Mouse (Mus musculus): Measurements from ENCODE around the gene Stk38. TPM values are rescaled to one million over a fixed set of nuclear protein-coding genes. Genes with fewer than 3 reads are reported as not detected.

Gene Stk38
- polyA plus RNA-seq, 1 experiment = 98.7 TPM

GRCm38 (mm10) chr17:28930392-28931074 is 77.3 kb downstream of the Stk38 start:
- TF ChIP-seq GATA1 (IDR thresholded peaks at IDR 0.05; ENCODE audit: low read length) = no peak

GRCm38 (mm10) chr17:28929369-28929768 is 78.4 kb downstream of the Stk38 start:
- no peak for TF ChIP-seq GATA1 (IDR thresholded peaks at IDR 0.05; ENCODE audit: low read length)

- no peak for TF ChIP-seq GATA1 (IDR thresholded peaks at IDR 0.05; ENCODE audit: low read length)
These were observed 79.8 kb downstream of the Stk38 start for GRCm38 (mm10) chr17:28928004-28928403.

- no peak for TF ChIP-seq GATA1 (IDR thresholded peaks at IDR 0.05; ENCODE audit: low read length)
These were observed 80.7 kb downstream of the Stk38 start for GRCm38 (mm10) chr17:28926866-28927635.

GRCm38 (mm10) chr17:28926380-28926779 is 81.4 kb downstream of the Stk38 start:
- TF ChIP-seq GATA1 (IDR thresholded peaks at IDR 0.05; ENCODE audit: low read length) = no peak

GRCm38 (mm10) chr17:28924957-28925595 is 82.7 kb downstream of the Stk38 start:
- no peak for TF ChIP-seq GATA1 (IDR thresholded peaks at IDR 0.05; ENCODE audit: low read length)

- TF ChIP-seq GATA1 (IDR thresholded peaks at IDR 0.05; ENCODE audit: low read length) = no peak
These were observed 85.7 kb downstream of the Stk38 start for GRCm38 (mm10) chr17:28922096-28922495.

GRCm38 (mm10) chr17:28921086-28921485 is 86.7 kb downstream of the Stk38 start:
- no peak for TF ChIP-seq GATA1 (IDR thresholded peaks at IDR 0.05; ENCODE audit: low read length)

Other genes starting within 250 kb of the Stk38 start
- not detected in 2 replicates for gene Mapk13, start 238.7 kb downstream of the Stk38 start, polyA plus RNA-seq (2012)
- gene Brpf3, start 206.9 kb downstream of the Stk38 start, polyA plus RNA-seq (2012) = 25.0 and 27.6 TPM in 2 replicates
- not detected in 2 replicates for gene Pnpla1, start 149.6 kb downstream of the Stk38 start, polyA plus RNA-seq (2012)
- not detected in 2 replicates for gene 4930539E08Rik, start 92.7 kb downstream of the Stk38 start, polyA plus RNA-seq (2012)
- not detected in 2 replicates for gene Pxt1, start 64.2 kb downstream of the Stk38 start, polyA plus RNA-seq (2012)
- 87.9 and 111 TPM in 2 replicates for gene Kctd20, start 56.0 kb downstream of the Stk38 start, polyA plus RNA-seq (2012)
- gene Srsf3, start 24.6 kb upstream of the Stk38 start, polyA plus RNA-seq (2012) = 12.2 and 231 TPM in 2 replicates
- gene Cdkn1a, start 83.0 kb upstream of the Stk38 start, polyA plus RNA-seq (2012) = 65.3 and 74.2 TPM in 2 replicates
- gene Rab44, start 106.2 kb upstream of the Stk38 start, polyA plus RNA-seq (2012) = 0.97 and 1.0 TPM in 2 replicates
- gene Cpne5, start 230.2 kb upstream of the Stk38 start, polyA plus RNA-seq (2012) = 33.2 and 42.2 TPM in 2 replicates